Mouse (Mus musculus): ENCODE data around the gene Plekhm3.

- TF ChIP-seq CTCF (IDR thresholded peaks at IDR 0.05; ENCODE audit: control insufficient read depth, insufficient read depth, insufficient read length) (no peak), CEBPB (IDR thresholded peaks at IDR 0.05; ENCODE audit: low read depth) (no peak), MYOG (IDR thresholded peaks at IDR 0.05; ENCODE audit: control insufficient read depth, extremely low read depth, insufficient read length) (no peak), USF1 (IDR thresholded peaks at IDR 0.05; ENCODE audit: low read depth) (no peak)
These were observed 198.9 kb downstream of the Plekhm3 start for GRCm38 (mm10) chr1:64757766-64758165.

Measured in C2C12 (cell line).